Mouse (Mus musculus): Measurements from ENCODE around the gene Frmd8. TPM values are rescaled to one million over a fixed set of nuclear protein-coding genes. Genes with fewer than 3 reads are reported as not detected.

Gene Frmd8
- total and polyA plus RNA-seq, 3 experiments: 22.8 to 34.4 TPM; not detected in 1

DNA sequence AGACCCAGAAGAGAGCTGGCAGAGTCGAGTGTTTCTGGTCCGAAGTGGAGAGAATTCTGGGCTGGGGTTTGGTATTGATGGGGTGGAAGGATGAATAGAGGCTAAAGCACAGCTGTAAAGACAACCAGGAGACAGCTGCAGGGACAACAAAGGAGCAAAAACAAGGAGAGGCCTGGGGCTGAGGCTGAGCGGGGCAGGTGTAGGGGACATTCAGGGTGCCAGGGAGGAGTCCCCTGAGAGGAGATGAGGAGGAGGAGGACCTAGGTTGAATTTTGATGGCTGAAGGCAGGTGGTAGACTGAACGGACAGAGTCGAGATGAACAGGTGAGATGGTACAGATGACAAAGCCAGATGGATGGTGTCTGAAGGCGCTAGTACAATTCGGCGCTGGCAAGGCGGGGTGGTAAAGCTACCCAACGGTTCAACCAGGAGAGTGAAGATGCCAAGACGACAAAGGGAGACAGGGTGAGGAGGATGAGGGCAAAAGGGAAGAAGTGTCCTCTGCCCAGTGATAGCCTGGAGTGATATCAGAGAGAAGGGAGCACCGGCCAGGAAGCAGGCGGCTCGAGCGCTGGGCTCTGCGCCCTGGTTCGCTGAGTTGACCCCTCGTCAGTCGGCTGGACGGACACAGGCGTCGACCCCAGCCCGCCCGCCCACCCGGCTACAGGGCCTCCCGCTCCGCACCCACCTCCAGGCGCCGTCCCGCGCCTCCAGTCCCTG lies 18.4 kb upstream of the Frmd8 start:
- Histone ChIP-seq H3K36me3 (ENCODE audit: control insufficient read depth in 1 of 2, insufficient read depth in 2 of 2, low read length in 2 of 2) (peaks cover 6% of the 10 kb centered on the region in 2 experiments), H3K27ac (ENCODE audit: control insufficient read depth, low read depth, low read length) (no peak overlapping the region)

GRCm38 (mm10) chr19:5892735-5893134 lies 17.7 kb upstream of the Frmd8 start:
- no peaks in the 10 kb centered on the region for H3K9me3 ChIP-seq (replicated peaks; ENCODE audit: insufficient read depth, low read length)
- no peak overlapping the region for H3K9ac ChIP-seq (ENCODE audit: control insufficient read depth, low read depth, low read length, poor library complexity, severe bottlenecking)
- H3K4me1 ChIP-seq (ENCODE audit: control insufficient read depth in 1 of 2, insufficient read depth in 2 of 2, low read length in 2 of 2): peaks cover 0 to 6% of the 10 kb centered on the region in 2 experiments; a peak in 2 of 4 replicates
- no peak overlapping the region for H3K27ac ChIP-seq (ENCODE audit: control insufficient read depth, low read depth, low read length)
- TF ChIP-seq CHD2 (IDR thresholded peaks at IDR 0.05; ENCODE audit: low read length): no peak
- no peak for TF ChIP-seq TBP (IDR thresholded peaks at IDR 0.05; ENCODE audit: low read depth, low read length)
- TF ChIP-seq UBTF (IDR thresholded peaks at IDR 0.05; ENCODE audit: borderline replicate concordance, insufficient read depth, low read depth, low read length): no peak
- TF ChIP-seq CHD1 (IDR thresholded peaks at IDR 0.05; ENCODE audit: low read depth, low read length): no peak
- TF ChIP-seq TAL1 (IDR thresholded peaks at IDR 0.05; ENCODE audit: low read length): no peak
- H3K79me2 ChIP-seq (ENCODE audit: control insufficient read depth, insufficient read depth, low read length, poor library complexity): no peaks in the 10 kb centered on the region; the same call in 1 of the 2 replicates
- no peaks in the 10 kb centered on the region for H3K27me3 ChIP-seq (ENCODE audit: control insufficient read depth in 1 of 2, insufficient read depth in 2 of 2, low read length in 2 of 2)
- DNase-seq (ENCODE audit: low read depth, low spot score): no peak
- no peak overlapping the region for H3K4me3 ChIP-seq (ENCODE audit: control insufficient read depth in 1 of 2, insufficient read depth in 1 of 2, low read depth in 2 of 2, low read length in 2 of 2)
- peaks cover 6% of the 10 kb centered on the region in 2 experiments for H3K36me3 ChIP-seq (ENCODE audit: control insufficient read depth in 1 of 2, insufficient read depth in 2 of 2, low read length in 2 of 2)

More for the DNA sequence above, 18.4 kb upstream of the Frmd8 start:
- Histone ChIP-seq H3K4me1 (ENCODE audit: control insufficient read depth in 1 of 2, insufficient read depth in 2 of 2, low read length in 2 of 2) (peaks cover 0 to 6% of the 10 kb centered on the region in 2 experiments; a peak in 2 of 4 replicates), H3K27me3 (ENCODE audit: control insufficient read depth in 1 of 2, insufficient read depth in 2 of 2, low read length in 2 of 2) (no peaks in the 10 kb centered on the region), H3K9ac (ENCODE audit: control insufficient read depth, low read depth, low read length, poor library complexity, severe bottlenecking) (peak overlapping the region; percentile 68), H3K79me2 (ENCODE audit: control insufficient read depth, insufficient read depth, low read length, poor library complexity) (no peaks in the 10 kb centered on the region; the same call in 1 of the 2 replicates), H3K4me3 (ENCODE audit: control insufficient read depth in 1 of 2, insufficient read depth in 1 of 2, low read depth in 2 of 2, low read length in 2 of 2) (peak overlapping the region; percentile 50 to 60; a peak in 3 of 4 replicates), H3K9me3 (replicated peaks; ENCODE audit: insufficient read depth, low read length) (no peaks in the 10 kb centered on the region)
- DNase-seq (ENCODE audit: low read depth, low spot score): peak; percentile 34
- 0 out of 4 replicates have a peak, but pooled peaks of 1 of the 2 experiments have one; percentile 4 for TF ChIP-seq POLR2A (IDR thresholded peaks at IDR 0.05; ENCODE audit: control insufficient read depth in 1 of 2, insufficient read depth in 1 of 2, low read depth in 1 of 2, low read length in 2 of 2, poor library complexity in 1 of 2)
- no peak for TF ChIP-seq ZMIZ1 (IDR thresholded peaks at IDR 0.05; ENCODE audit: low read depth, low read length)

DNA sequence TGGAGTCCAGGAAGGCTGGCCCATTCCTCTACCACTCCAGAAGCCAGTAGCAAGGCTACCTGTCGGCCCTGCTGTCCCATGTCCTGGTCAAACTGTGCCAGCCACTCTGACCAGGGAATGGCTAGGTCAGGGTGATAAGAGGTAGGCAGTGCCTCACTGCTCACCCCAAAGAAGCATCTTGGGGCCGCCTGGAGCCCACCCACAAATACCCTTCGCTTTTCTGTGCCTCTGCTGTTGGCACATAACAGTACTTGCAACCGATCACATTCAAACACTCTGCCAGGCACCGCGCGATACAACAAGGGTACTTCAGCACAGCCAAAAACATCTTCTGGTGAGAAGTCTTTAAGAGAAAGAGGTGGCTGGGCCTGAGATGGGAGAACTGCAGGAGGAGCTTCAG lies 17.2 kb upstream of the Frmd8 start:
- no peak for DNase-seq (ENCODE audit: low read depth, low spot score)
- no peaks in the 10 kb centered on the region; the same call in 1 of the 2 replicates for H3K79me2 ChIP-seq (ENCODE audit: control insufficient read depth, insufficient read depth, low read length, poor library complexity)
- no peak overlapping the region for H3K27ac ChIP-seq (ENCODE audit: control insufficient read depth, low read depth, low read length)
- TF ChIP-seq TAL1 (IDR thresholded peaks at IDR 0.05; ENCODE audit: low read length): no peak
- no peak for TF ChIP-seq MAZ (IDR thresholded peaks at IDR 0.05; ENCODE audit: low read depth, low read length)
- TF ChIP-seq ZMIZ1 (IDR thresholded peaks at IDR 0.05; ENCODE audit: low read depth, low read length): no peak
- TF ChIP-seq RCOR1 (IDR thresholded peaks at IDR 0.05; ENCODE audit: low read depth, low read length): no peak
- no peak for TF ChIP-seq UBTF (IDR thresholded peaks at IDR 0.05; ENCODE audit: borderline replicate concordance, insufficient read depth, low read depth, low read length)
- TF ChIP-seq MYB (IDR thresholded peaks at IDR 0.05; ENCODE audit: low read depth, low read length): no peak
- H3K36me3 ChIP-seq (ENCODE audit: control insufficient read depth in 1 of 2, insufficient read depth in 2 of 2, low read length in 2 of 2): peaks cover 6% of the 10 kb centered on the region in 2 experiments
- no peaks in the 10 kb centered on the region for H3K27me3 ChIP-seq (ENCODE audit: control insufficient read depth in 1 of 2, insufficient read depth in 2 of 2, low read length in 2 of 2)
- H3K4me3 ChIP-seq (ENCODE audit: control insufficient read depth in 1 of 2, insufficient read depth in 1 of 2, low read depth in 2 of 2, low read length in 2 of 2): no peak overlapping the region
- peaks cover 0 to 6% of the 10 kb centered on the region in 2 experiments; a peak in 2 of 4 replicates for H3K4me1 ChIP-seq (ENCODE audit: control insufficient read depth in 1 of 2, insufficient read depth in 2 of 2, low read length in 2 of 2)
- H3K9ac ChIP-seq (ENCODE audit: control insufficient read depth, low read depth, low read length, poor library complexity, severe bottlenecking): no peak overlapping the region
- H3K9me3 ChIP-seq (replicated peaks; ENCODE audit: insufficient read depth, low read length): no peaks in the 10 kb centered on the region
